Mouse (Mus musculus) olfactory bulb, adult 2 months (tissue): ENCODE measurements around the gene Zfp597. TPM values are rescaled to one million over a fixed set of nuclear protein-coding genes. Genes with fewer than 3 reads are reported as not detected.

Source experiments
- polyA plus RNA-seq: library from polyadenylated mRNA; stranded (reverse); fragments of >200 nt; gene quantifications from 2 replicates; pipeline ENCODE4 v1.2.4, GENCODE M21; 2012; ENCODE audit warnings: low replicate concordance; ENCODE audit not compliant: missing spikeins, insufficient read depth, insufficient read length

The Zfp597 gene
- polyA plus RNA-seq, 1 experiment, result not detected

Other genes starting within 250 kb of the Zfp597 start
- gene Mefv, start 166.5 kb downstream of the Zfp597 start, polyA plus RNA-seq, result not detected in 2 replicates
- gene Zfp263, start 140.5 kb downstream of the Zfp597 start, polyA plus RNA-seq, result not detected in 2 replicates
- gene Olfr15, start 53.7 kb downstream of the Zfp597 start, polyA plus RNA-seq, result not detected in 2 replicates
- gene Zfp174, start 37.3 kb downstream of the Zfp597 start, polyA plus RNA-seq, result not detected in 2 replicates
- not detected in 2 replicates for gene Naa60, start 12.2 kb downstream of the Zfp597 start, polyA plus RNA-seq
- not detected in 2 replicates for gene Gm20695, start 87 bp upstream of the Zfp597 start, polyA plus RNA-seq
- gene 1700037C18Rik, start 24.1 kb upstream of the Zfp597 start, polyA plus RNA-seq, result not detected in 2 replicates
- gene Cluap1, start 24.2 kb upstream of the Zfp597 start, polyA plus RNA-seq, result not detected in 2 replicates
- not detected in 2 replicates for gene Nlrc3, start 92.1 kb upstream of the Zfp597 start, polyA plus RNA-seq
- gene Slx4, start 119.2 kb upstream of the Zfp597 start, polyA plus RNA-seq, result 162 TPM in 1 of 2 replicates, not detected in the other
- gene Dnase1, start 152.4 kb upstream of the Zfp597 start, polyA plus RNA-seq, result not detected in 2 replicates
- gene Trap1, start 193.3 kb upstream of the Zfp597 start, polyA plus RNA-seq, result not detected in 2 replicates